Mouse (Mus musculus): ENCODE measurements around the gene Vwc2l. TPM values are rescaled to one million over a fixed set of nuclear protein-coding genes. Genes with fewer than 3 reads are reported as not detected.

Gene Vwc2l
- total RNA-seq, 2 experiments from 2014 or later = 9.5 to 11.3 TPM

DNA sequence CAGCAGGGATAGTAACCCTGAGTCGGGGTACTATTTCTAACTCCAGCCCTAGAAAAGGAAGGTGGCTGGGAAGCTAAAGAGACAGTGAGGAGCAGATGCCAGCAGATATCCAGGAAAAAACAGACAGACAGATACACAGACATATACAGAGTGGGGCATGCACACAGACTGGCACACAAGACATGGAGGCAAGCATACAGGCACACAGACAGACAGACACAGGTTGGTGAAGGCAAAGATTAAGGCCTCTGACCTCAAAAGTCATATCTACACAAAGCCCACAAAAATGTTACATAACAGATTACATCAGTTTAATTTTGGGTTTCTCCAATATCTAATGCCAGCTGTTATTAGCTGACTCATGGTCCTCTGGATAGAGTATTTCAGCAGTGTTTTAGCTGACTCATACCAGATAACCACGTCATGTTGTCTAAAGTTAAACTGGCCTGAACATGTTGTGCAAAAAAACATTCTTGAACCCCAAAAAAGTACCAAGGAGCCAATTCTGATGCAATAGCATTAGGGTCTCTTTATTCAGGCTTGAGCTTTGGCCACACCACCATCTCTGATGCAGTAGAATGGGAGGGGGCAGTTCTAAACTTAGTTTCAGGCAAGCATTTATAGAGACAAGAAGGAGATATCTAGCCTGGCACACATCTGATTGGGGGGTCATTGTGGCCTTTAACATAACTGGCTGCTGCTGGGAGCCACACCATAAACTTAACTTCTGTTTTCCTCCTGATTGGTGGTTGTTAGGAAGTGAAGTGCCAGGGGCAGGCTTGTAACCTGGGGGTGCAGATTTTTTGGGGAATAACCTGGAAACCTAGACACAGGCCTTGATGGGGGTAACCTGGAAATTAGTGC lies 192.9 kb downstream of the Vwc2l start:
- no peak for TF ChIP-seq CTCF (IDR thresholded peaks at IDR 0.05)
- Histone ChIP-seq H3K4me3 (no peak overlapping the region), H3K27ac (no peak overlapping the region)
- DNase-seq (ENCODE audit: extremely low spot score in 1 of 2, low spot score in 2 of 2) = no peak
- intact Hi-C loops (cut with DNase I) = no loop called here

- Histone ChIP-seq H3K4me3 (no peak overlapping the region), H3K27ac (no peak overlapping the region)
- DNase-seq (ENCODE audit: extremely low spot score in 1 of 2, low spot score in 2 of 2) = no peak
- intact Hi-C loops (cut with DNase I) = no loop called here
- no peak for TF ChIP-seq CTCF (IDR thresholded peaks at IDR 0.05)
These were observed 207.5 kb downstream of the Vwc2l start for GRCm38 (mm10) chr1:70933016-70933415.

Data from left cerebral cortex, adult 2 months (tissue).